In the genomic region with DNA sequence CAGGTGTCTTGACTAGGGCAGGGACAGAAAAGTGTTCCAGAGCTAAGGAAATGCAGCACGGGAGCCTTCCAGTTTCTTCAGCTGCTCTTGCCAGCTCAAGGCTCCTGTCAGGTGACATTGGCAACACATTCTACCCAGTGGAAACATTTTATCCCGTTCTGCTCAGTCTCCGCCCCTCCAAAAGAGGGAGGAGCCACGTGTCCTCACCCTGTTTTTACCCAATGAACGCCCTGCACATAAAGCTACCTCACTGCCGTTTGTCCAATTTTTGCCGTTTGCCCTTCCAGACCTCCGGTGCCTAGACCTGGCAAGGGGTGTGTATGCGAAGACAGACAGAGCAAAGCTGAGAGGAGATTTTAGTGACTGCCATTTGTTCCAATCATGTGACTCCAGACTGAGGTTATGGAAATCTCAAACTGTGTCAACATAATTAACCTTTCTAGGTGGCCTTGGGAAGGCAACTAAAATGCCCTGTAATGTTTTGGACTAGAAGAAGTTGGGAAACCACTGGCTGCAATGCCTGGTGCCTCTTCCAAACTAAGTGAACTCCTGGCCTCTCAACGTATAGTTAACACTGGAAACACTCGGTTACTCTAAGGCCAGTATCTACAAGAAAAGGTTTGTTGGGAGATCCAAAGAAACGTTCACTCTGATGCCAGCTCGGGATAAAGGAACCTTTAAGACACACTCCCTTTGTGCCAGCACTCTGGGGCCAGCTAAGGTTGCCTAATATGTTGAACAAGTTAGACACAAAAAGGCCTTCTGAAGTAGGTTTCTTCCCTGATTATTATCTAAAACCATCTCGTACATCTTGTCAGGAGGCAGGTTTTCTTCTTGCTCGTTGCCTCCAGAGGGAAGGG, we compare ENCODE assay signal across 23 mouse cellular contexts. TPM values are rescaled to one million over a fixed set of nuclear protein-coding genes. Genes with fewer than 3 reads are reported as not detected.
DNase-seq lines count a peak whose midpoint lies in the region; ATAC-seq and TF ChIP-seq lines count a peak whose summit lies in the region.
"Had no signal": no experiment of that assay in that cellular context is flagged by ENCODE, and none has a peak within 500 bp of the region (broad histone marks: within the 10 kb centered on the region; RNA-seq: fewer than 3 reads in every experiment).

No protein-coding gene starts in this region.

- intact Hi-C loops in gastrocnemius, adult 2 months (cut with DNase I), result no loop called here

- no peaks in the 10 kb centered on the region for H3K36me3 ChIP-seq in heart, embryonic 11.5 days (ENCODE audit: control insufficient read depth, insufficient read depth, low read length)
- H3K36me3 ChIP-seq: embryonic facial prominence, embryonic 15.5 days; forebrain, embryonic 12.5 days; hindbrain, embryonic 12.5 days had no signal

- DNase-seq in gastrocnemius, adult 2 months, result no peak
- no peak for DNase-seq in gastrocnemius, adult 18-20 months (ENCODE audit: low spot score)
- peak; percentile 14 for DNase-seq in testis, postnatal 14 days (ENCODE audit: low spot score)
- no peak for DNase-seq in testis, postnatal 10 days (ENCODE audit: low spot score)
- DNase-seq in adipocyte (ENCODE audit: low spot score), result peak; percentile 19
- no peak for DNase-seq in frontal cortex, postnatal 10 days (ENCODE audit: low spot score in 2 of 2)
- DNase-seq: cerebellum, adult 11 months; heart, adult 11 months; lung, postnatal 14 days; retina, postnatal 1 day; thymus, postnatal 14 days had no signal

- WGBS in heart, embryonic 11.5 days (ENCODE audit: insufficient replicate concordance), result 75% methylated on average over 15 of the region's 15 CpGs

- H3K27me3 ChIP-seq in heart, embryonic 11.5 days (ENCODE audit: control insufficient read depth, insufficient read depth, low read length), result no peaks in the 10 kb centered on the region
- H3K27me3 ChIP-seq: embryonic facial prominence, embryonic 15.5 days; forebrain, embryonic 12.5 days; hindbrain, embryonic 12.5 days had no signal

- H3K4me2 ChIP-seq in heart, embryonic 11.5 days, result no peak overlapping the region
- H3K4me2 ChIP-seq: embryonic facial prominence, embryonic 15.5 days; forebrain, embryonic 12.5 days; hindbrain, embryonic 12.5 days had no signal

- H3K27ac ChIP-seq in gastrocnemius, adult 2 months, result no peak overlapping the region; the same call in 1 of the 2 replicates
- H3K27ac ChIP-seq in heart, embryonic 11.5 days (ENCODE audit: low read depth, low read length), result no peak overlapping the region
- H3K27ac ChIP-seq: embryonic facial prominence, embryonic 15.5 days; forebrain, embryonic 12.5 days; hindbrain, embryonic 12.5 days had no signal

- no peaks in the 10 kb centered on the region for H3K9me3 ChIP-seq in heart, embryonic 11.5 days (replicated peaks; ENCODE audit: control insufficient read depth, low read length)
- H3K9me3 ChIP-seq: embryonic facial prominence, embryonic 15.5 days; forebrain, embryonic 12.5 days; hindbrain, embryonic 12.5 days had no signal

- ATAC-seq in megakaryocyte progenitor cell, adult 5-6 weeks (replicated peaks; ENCODE audit: poor library complexity), result peak; percentile 23; the same call in 1 of the 2 replicates
- ATAC-seq in heart, embryonic 11.5 days (replicated peaks; ENCODE audit: insufficient number of reproducible peaks, low FRiP score, low TSS enrichment), result no peak
- ATAC-seq: intestine, postnatal 0 days had no signal

- no peak overlapping the region for H3K9ac ChIP-seq in heart, embryonic 11.5 days (ENCODE audit: low read depth, low read length)
- H3K9ac ChIP-seq: embryonic facial prominence, embryonic 15.5 days; forebrain, embryonic 12.5 days; hindbrain, embryonic 12.5 days had no signal

- TF ChIP-seq CTCF in gastrocnemius, adult 2 months (IDR thresholded peaks at IDR 0.05), result no peak

- no peaks in the 10 kb centered on the region for H3K4me1 ChIP-seq in heart, embryonic 11.5 days (ENCODE audit: control insufficient read depth, insufficient read depth, low read length)
- H3K4me1 ChIP-seq: embryonic facial prominence, embryonic 15.5 days; forebrain, embryonic 12.5 days; hindbrain, embryonic 12.5 days had no signal

- H3K4me3 ChIP-seq in gastrocnemius, adult 2 months, result peak overlapping the region; percentile 24
- no peak overlapping the region for H3K4me3 ChIP-seq in heart, embryonic 11.5 days (ENCODE audit: low read depth, low read length)
- H3K4me3 ChIP-seq: embryonic facial prominence, embryonic 15.5 days; forebrain, embryonic 12.5 days; hindbrain, embryonic 12.5 days had no signal

RNA-seq across cellular contexts. Expression of a gene that starts 8.9 kb away (rescaled TPM):
- under 1 TPM in 1 of 2 experiments, not detected in 1; 0.14 TPM for total RNA-seq in gastrocnemius, adult 2 months (2021)
- total RNA-seq in gastrocnemius, adult 18-20 months (2021), result not detected
- not detected in 2 replicates for total RNA-seq in megakaryocyte progenitor cell, adult 5-6 weeks (2015)
- total RNA-seq in megakaryocyte progenitor cell, adult 5-6 weeks (2017), result not detected in 2 replicates
- polyA plus RNA-seq in heart, embryonic 11.5 days (2014; fragmentation: Nextera tagmentation; extraction: Ambion mirVana), result 0.15 and 0.30 TPM in 2 replicates
- polyA plus RNA-seq: cortical plate, adult 2 months had no signal

RNA-seq across cellular contexts. Expression of a gene that starts 53.4 kb away (rescaled TPM):
- total RNA-seq in gastrocnemius, adult 2 months (2021), result not detected
- total RNA-seq in gastrocnemius, adult 18-20 months (2021), result not detected
- total RNA-seq in megakaryocyte progenitor cell, adult 5-6 weeks (2015), result not detected in 2 replicates
- total RNA-seq in megakaryocyte progenitor cell, adult 5-6 weeks (2017), result not detected in 2 replicates
- not detected in 2 replicates for polyA plus RNA-seq in heart, embryonic 11.5 days (2014; fragmentation: Nextera tagmentation; extraction: Ambion mirVana)
- total RNA-seq: layer of hippocampus, postnatal 25 days; left cerebral cortex, postnatal 25 days had no signal
- polyA plus RNA-seq: cortical plate, adult 2 months; forebrain, embryonic 12.5 days; hindbrain, embryonic 12.5 days; intestine, postnatal 0 days; liver, embryonic 16.5 days; neural tube, embryonic 14.5 days; small intestine, adult 2 months had no signal

Comparison
In these comparisons a context has a peak if more than half of its experiments do, and no peak if none do; other contexts are left out.
1. DNase-seq: peak in testis, postnatal 14 days (single experiment) and adipocyte (single experiment); none in gastrocnemius, adult 2 months (single experiment), gastrocnemius, adult 18-20 months (single experiment), testis, postnatal 10 days (single experiment) and frontal cortex, postnatal 10 days (0 of 2).